Mouse (Mus musculus) intestine, embryonic 16.5 days (tissue): ENCODE data around the gene Ap1ar. TPM values are rescaled to one million over a fixed set of nuclear protein-coding genes. Genes with fewer than 3 reads are reported as not detected.
A peak's percentile ranks its signal among the peaks of the same experiment; 100 is the strongest.

Experiments used
- ATAC-seq: fragments of 200-750 bp; cut with Nextera tagmentation; 2 replicates; pipeline ENCODE4 v1.8.0; 2017; ENCODE audit warnings: moderate TSS enrichment, moderate library complexity
- H3K27ac ChIP-seq: fragments of 300-500 bp; sonication (generic); 2 replicates; pipeline ENCODE4 v1.5.1; 2014; ENCODE audit warnings: mild to moderate bottlenecking, low read length
- H3K27me3 ChIP-seq: fragments of 300-500 bp; sonication (generic); replicated peaks from 2 replicates; pipeline ENCODE4 v1.6.1; 2014; ENCODE audit warnings: low read length, control low read depth, mixed read lengths; ENCODE audit not compliant: control insufficient read depth, insufficient read depth
- H3K36me3 ChIP-seq: fragments of 300-500 bp; sonication (generic); 2 replicates; pipeline ENCODE4 v1.6.1; 2014; ENCODE audit warnings: low read length, control low read depth; ENCODE audit not compliant: control insufficient read depth, insufficient read depth
- H3K4me1 ChIP-seq: fragments of 300-500 bp; sonication (generic); 2 replicates; pipeline ENCODE4 v1.6.1; 2014; ENCODE audit warnings: low read length, control low read depth, mixed read lengths; ENCODE audit not compliant: control insufficient read depth, insufficient read depth
- H3K4me2 ChIP-seq: fragments of 300-500 bp; sonication (generic); 2 replicates; pipeline ENCODE4 v1.6.1; 2014; ENCODE audit warnings: low read depth, low read length, control low read depth
- H3K4me3 ChIP-seq: fragments of 300-500 bp; sonication (generic); 2 replicates; pipeline ENCODE4 v1.5.1; 2014; ENCODE audit warnings: mild to moderate bottlenecking, low read length
- H3K9ac ChIP-seq: fragments of 300-500 bp; sonication (generic); 2 replicates; pipeline ENCODE4 v1.6.1; 2014; ENCODE audit warnings: low read depth, low read length
- H3K9me3 ChIP-seq: fragments of 300-500 bp; sonication (generic); 2 replicates; pipeline ENCODE4 v1.6.1; 2016; ENCODE audit warnings: low read length, control low read depth; ENCODE audit not compliant: control insufficient read depth
- WGBS: fragments of 180-500 bp; shearing (Covaris S2); extraction: QIAGEN DNeasy Blood & Tissue Kit; methylation state at CpG from one replicate; pipeline ENCODE4 v1.1.7; 2014; 5-methylcytosine and 5-hydroxymethylcytosine counted together
- polyA plus RNA-seq: library from polyadenylated mRNA; unstranded; fragments of >200 nt; fragmentation: Nextera tagmentation; extraction: Ambion mirVana; gene quantifications from 2 replicates; pipeline ENCODE4 v1.2.1, GENCODE M21; 2015

Ap1ar gene
- polyA plus RNA-seq, 1 experiment from 2014 or later, result 87.4 TPM

GRCm38 (mm10) chr3:127782921-127783320 lies 54.4 kb downstream of the Ap1ar start:
- no peak overlapping the region for H3K4me3 ChIP-seq
- no peak overlapping the region for H3K4me2 ChIP-seq
- H3K36me3 ChIP-seq, result no peaks in the 10 kb centered on the region
- H3K27me3 ChIP-seq, result no peaks in the 10 kb centered on the region
- no peaks in the 10 kb centered on the region for H3K9me3 ChIP-seq
- no peaks in the 10 kb centered on the region for H3K4me1 ChIP-seq
- no peak for ATAC-seq
- WGBS, result 61% methylated on average over 6 of the region's 6 CpGs
- no peak overlapping the region for H3K9ac ChIP-seq
- H3K27ac ChIP-seq, result no peak overlapping the region

DNA sequence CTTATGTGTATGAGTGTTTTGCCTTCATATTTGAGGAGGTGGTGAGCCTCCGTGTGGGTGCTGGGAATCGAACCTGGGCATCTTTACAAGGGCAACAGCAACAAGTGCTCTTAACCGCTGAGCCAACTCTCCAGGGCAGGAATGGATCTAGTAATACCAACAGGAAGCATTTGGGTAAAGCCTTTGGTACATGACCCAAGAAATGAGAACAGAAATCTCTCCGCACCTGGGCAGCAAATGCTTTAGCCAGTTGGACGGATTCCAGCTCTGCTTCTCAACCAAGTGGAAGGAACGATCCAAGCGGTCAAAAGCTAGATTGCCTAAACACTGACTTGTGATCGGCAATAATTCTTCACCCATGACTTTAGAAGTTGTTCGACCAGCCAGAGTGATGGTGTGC lies 56.4 kb downstream of the Ap1ar start:
- H3K27me3 ChIP-seq, result no peaks in the 10 kb centered on the region
- H3K4me1 ChIP-seq, result no peaks in the 10 kb centered on the region
- no peak overlapping the region for H3K4me3 ChIP-seq
- 89% methylated on average over 9 of the region's 9 CpGs for WGBS
- no peaks in the 10 kb centered on the region for H3K9me3 ChIP-seq
- H3K4me2 ChIP-seq, result no peak overlapping the region
- no peak overlapping the region for H3K9ac ChIP-seq
- no peaks in the 10 kb centered on the region for H3K36me3 ChIP-seq
- no peak for ATAC-seq
- no peak overlapping the region for H3K27ac ChIP-seq

DNA sequence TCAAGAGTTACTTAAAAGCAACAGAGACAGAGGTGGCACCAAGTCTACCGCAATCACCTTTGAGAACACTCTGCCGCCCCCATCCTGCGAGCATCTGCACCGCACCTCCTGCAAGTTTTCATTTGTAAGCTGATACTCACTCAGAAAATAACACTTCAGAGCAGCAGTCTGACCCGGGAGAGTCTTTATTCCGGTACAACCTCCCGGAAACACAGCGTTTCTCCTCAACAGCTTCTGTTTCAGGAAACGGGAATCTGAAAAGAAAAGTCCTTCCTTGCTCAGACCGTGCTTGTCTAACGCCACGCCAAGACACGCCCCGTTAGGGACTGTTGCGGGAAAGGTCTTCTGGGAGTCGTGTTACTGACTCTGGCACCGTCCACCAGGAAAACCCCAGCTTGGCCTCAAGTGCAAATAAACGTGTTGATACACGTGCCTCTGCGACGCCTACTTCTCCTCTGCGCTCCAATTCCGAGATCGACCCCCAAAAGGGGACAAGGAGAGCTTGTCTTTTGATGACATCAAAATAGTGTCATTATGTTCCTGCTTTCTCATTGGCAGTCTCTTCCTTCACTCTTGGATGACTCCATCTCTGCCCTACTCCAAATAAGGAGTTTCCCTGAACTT lies 57.2 kb downstream of the Ap1ar start, which contains the start of gene Alpk1:
Alpk1 (minus strand) TSS at position 507 of the 624 bp plus-strand sequence.
- H3K36me3 ChIP-seq, result no peaks in the 10 kb centered on the region
- peak within 1 kb of the TSS; percentile 68 for H3K9ac ChIP-seq
- H3K27me3 ChIP-seq, result no peaks in the 10 kb centered on the region
- 1% methylated on average over 24 of the region's 24 CpGs for WGBS
- H3K4me3 ChIP-seq, result peak within 1 kb of the TSS; percentile 59
- H3K9me3 ChIP-seq, result no peaks in the 10 kb centered on the region
- no peaks in the 10 kb centered on the region for H3K4me1 ChIP-seq
- peak within 1 kb of the TSS; percentile 64 for H3K4me2 ChIP-seq
- ATAC-seq, result peak; percentile 94
- peak within 1 kb of the TSS; percentile 80 for H3K27ac ChIP-seq

DNA sequence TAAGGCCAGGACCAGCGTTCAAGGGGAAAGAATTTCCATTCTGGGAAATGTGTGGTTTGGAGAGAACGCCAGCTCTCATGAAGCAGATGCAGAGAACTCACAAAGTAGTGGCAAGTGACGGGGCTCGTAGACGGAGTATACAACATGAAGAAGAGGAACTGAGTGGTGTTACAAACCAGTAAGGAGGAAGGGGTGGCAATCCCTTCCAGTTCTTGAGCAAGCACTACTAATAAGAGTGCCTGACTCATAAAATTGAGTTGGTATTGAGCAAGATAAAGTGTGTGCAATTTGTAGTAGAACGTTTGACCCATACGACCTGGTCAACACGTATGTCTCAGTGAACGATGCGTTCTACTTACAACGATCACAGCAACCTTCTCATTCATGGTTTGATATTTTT lies 68.2 kb downstream of the Ap1ar start:
- Histone ChIP-seq H3K36me3 (no peaks in the 10 kb centered on the region), H3K4me1 (no peaks in the 10 kb centered on the region), H3K9ac (no peak overlapping the region), H3K4me2 (no peak overlapping the region), H3K27me3 (no peaks in the 10 kb centered on the region), H3K4me3 (no peak overlapping the region), H3K9me3 (no peaks in the 10 kb centered on the region), H3K27ac (no peak overlapping the region)
- no peak for ATAC-seq
- WGBS, result 85% methylated on average over 11 of the region's 11 CpGs

DNA sequence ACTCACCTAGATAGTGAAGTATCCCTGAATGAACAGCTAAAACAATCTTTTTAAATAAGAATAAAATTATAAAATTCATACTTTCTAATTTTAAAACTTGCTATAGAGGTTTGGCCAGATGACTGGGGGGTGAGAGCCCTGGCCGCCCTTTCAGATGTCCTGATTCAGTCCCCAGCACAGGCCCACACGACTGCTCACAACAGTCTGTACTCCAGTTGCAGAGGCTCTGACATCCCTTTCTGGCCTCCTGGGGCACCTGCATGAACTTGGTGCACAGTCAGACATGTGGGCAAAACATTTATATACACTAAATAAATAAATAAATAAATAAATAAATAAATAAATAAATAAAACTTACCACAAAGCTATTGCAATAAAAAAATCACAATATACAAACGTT lies 71.4 kb downstream of the Ap1ar start:
- no peaks in the 10 kb centered on the region for H3K4me1 ChIP-seq
- H3K36me3 ChIP-seq, result no peaks in the 10 kb centered on the region
- no peak overlapping the region for H3K9ac ChIP-seq
- H3K4me3 ChIP-seq, result no peak overlapping the region
- no peak overlapping the region for H3K4me2 ChIP-seq
- 72% methylated on average over 3 of the region's 3 CpGs for WGBS
- ATAC-seq, result no peak
- H3K27ac ChIP-seq, result no peak overlapping the region
- no peaks in the 10 kb centered on the region for H3K27me3 ChIP-seq
- H3K9me3 ChIP-seq, result no peaks in the 10 kb centered on the region

- WGBS, result 63% methylated on average over 5 of the region's 5 CpGs
- Histone ChIP-seq H3K4me3 (no peak overlapping the region), H3K4me2 (no peak overlapping the region), H3K36me3 (no peaks in the 10 kb centered on the region), H3K27ac (no peak overlapping the region), H3K4me1 (no peaks in the 10 kb centered on the region), H3K9me3 (no peaks in the 10 kb centered on the region), H3K9ac (no peak overlapping the region), H3K27me3 (no peaks in the 10 kb centered on the region)
- no peak for ATAC-seq
Observed at GRCm38 (mm10) chr3:127764541-127764940, 72.8 kb downstream of the Ap1ar start.

DNA sequence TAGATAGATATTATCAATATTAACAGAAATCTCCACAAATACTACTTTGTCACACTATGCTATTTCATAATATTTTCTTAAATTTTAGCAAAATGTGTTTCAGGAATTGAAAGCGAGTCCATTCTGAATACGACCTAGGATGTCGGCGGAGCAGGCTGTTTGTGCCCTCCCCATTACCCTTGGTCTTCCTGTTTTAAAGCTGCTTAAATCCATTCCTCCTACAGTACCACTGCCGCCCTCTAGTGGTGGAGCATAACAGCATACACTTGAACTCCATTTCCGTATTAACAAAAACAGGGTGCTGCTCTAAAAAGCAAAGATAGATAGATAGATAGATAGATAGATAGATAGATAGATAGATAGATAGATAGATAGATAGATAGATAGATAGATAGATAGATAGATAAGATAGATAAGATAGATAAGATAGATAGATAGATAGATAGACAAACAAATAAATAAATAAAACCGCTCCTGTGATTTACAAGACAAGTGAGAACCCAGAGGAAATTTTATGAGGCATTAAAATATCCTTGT lies 74.2 kb downstream of the Ap1ar start:
- no peak overlapping the region for H3K27ac ChIP-seq
- H3K36me3 ChIP-seq, result no peaks in the 10 kb centered on the region
- H3K4me1 ChIP-seq, result no peaks in the 10 kb centered on the region
- H3K9ac ChIP-seq, result no peak overlapping the region
- H3K4me2 ChIP-seq, result no peak overlapping the region
- no peaks in the 10 kb centered on the region for H3K27me3 ChIP-seq
- no peak overlapping the region for H3K4me3 ChIP-seq
- H3K9me3 ChIP-seq, result no peaks in the 10 kb centered on the region
- peak; percentile 63; the same call in 1 of the 2 replicates for ATAC-seq
- 20% methylated on average over 7 of the region's 7 CpGs for WGBS

DNA sequence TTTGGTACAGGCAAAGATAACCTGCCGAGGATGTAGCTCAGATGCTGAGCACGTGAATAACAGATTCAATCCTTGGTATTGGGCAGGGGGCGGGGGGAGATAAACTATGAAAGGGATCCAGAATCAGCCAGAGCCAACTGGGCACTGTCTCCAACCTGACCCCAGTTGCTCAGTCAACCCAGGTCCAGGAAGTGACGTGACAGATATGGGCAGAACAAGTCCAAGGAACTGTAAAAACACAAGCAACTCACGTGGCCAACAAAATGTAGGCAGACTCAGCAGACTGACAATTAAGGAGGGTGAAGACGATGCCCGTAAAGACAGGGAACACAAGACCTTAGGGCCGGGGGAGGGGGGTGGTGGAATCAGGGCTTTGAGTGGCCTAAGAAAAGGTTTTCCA lies 74.9 kb downstream of the Ap1ar start:
- Histone ChIP-seq H3K36me3 (no peaks in the 10 kb centered on the region), H3K9ac (no peak overlapping the region), H3K9me3 (no peaks in the 10 kb centered on the region), H3K4me1 (no peaks in the 10 kb centered on the region), H3K4me2 (no peak overlapping the region), H3K4me3 (no peak overlapping the region), H3K27me3 (no peaks in the 10 kb centered on the region), H3K27ac (no peak overlapping the region)
- ATAC-seq, result no peak
- 69% methylated on average over 8 of the region's 8 CpGs for WGBS

DNA sequence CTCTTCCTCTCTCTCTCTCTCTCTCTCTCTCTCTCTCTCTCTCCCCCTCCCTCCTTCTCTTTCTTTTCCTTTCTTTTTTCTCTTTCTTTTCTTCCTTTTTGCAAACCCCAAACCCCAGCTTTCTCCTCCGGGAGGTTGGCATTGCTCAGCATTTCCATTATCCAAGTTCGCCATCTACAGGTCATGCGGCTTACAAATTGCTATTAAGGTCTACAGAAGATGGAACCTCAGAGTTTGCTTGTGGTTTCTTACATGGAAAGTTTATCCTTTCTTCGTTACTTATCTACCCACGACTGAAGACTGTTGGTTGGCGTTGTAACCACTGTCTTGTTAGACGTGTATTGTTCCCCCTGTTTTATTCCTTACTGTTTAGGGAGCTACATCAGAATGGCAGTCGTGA lies 78.1 kb downstream of the Ap1ar start:
- ATAC-seq, result no peak
- H3K9ac ChIP-seq, result no peak overlapping the region
- no peaks in the 10 kb centered on the region for H3K9me3 ChIP-seq
- WGBS, result 19% methylated on average over 8 of the region's 8 CpGs
- no peaks in the 10 kb centered on the region for H3K4me1 ChIP-seq
- no peak overlapping the region for H3K4me3 ChIP-seq
- H3K4me2 ChIP-seq, result no peak overlapping the region
- H3K27ac ChIP-seq, result no peak overlapping the region
- no peaks in the 10 kb centered on the region for H3K27me3 ChIP-seq
- H3K36me3 ChIP-seq, result no peaks in the 10 kb centered on the region

GRCm38 (mm10) chr3:127758806-127759205 lies 78.5 kb downstream of the Ap1ar start:
- Histone ChIP-seq H3K27ac (no peak overlapping the region), H3K27me3 (no peaks in the 10 kb centered on the region), H3K36me3 (no peaks in the 10 kb centered on the region), H3K4me2 (no peak overlapping the region), H3K9ac (no peak overlapping the region), H3K4me3 (no peak overlapping the region), H3K9me3 (no peaks in the 10 kb centered on the region), H3K4me1 (no peaks in the 10 kb centered on the region)
- no peak for ATAC-seq
- WGBS, result 56% methylated on average over 4 of the region's 4 CpGs
